Mouse (Mus musculus) MN1 (cell line): ENCODE results near the gene Gabrb3.
"Not testable (repeated sequence)": the region's sequence is repeated elsewhere in the genome, so short reads cannot be mapped to it uniquely, and the experiment has no call there.

Source experiments
- DNase-seq: peaks from one replicate; pipeline ENCODE4 v3.0.0-alpha.2; 2016; ENCODE audit warnings: low spot score

Gabrb3 gene

GRCm38 (mm10) chr7:57706976-57707740 lies 287.7 kb downstream of the Gabrb3 start:
- DNase-seq = no peak

GRCm38 (mm10) chr7:57711709-57712108 lies 292.2 kb downstream of the Gabrb3 start:
- DNase-seq = no peak

- DNase-seq = no peak
These were observed 327.3 kb downstream of the Gabrb3 start for GRCm38 (mm10) chr7:57746836-57747235.

- DNase-seq = no peak
These were observed 341.0 kb downstream of the Gabrb3 start for GRCm38 (mm10) chr7:57760466-57760865.

- DNase-seq = no peak
These were observed 359.3 kb downstream of the Gabrb3 start for GRCm38 (mm10) chr7:57778754-57779153.

- not testable (repeated sequence) for DNase-seq
These were observed 366.6 kb downstream of the Gabrb3 start for GRCm38 (mm10) chr7:57786102-57786501.

GRCm38 (mm10) chr7:57787520-57787919 lies 368.0 kb downstream of the Gabrb3 start:
- no peak for DNase-seq

GRCm38 (mm10) chr7:57803266-57803665 lies 383.8 kb downstream of the Gabrb3 start:
- DNase-seq = no peak

GRCm38 (mm10) chr7:57813716-57814115 lies 394.2 kb downstream of the Gabrb3 start:
- DNase-seq = no peak

- no peak for DNase-seq
These were observed 422.9 kb downstream of the Gabrb3 start for GRCm38 (mm10) chr7:57842383-57842896.

GRCm38 (mm10) chr7:57867951-57868350 lies 448.5 kb downstream of the Gabrb3 start:
- DNase-seq = peak; percentile 50
